Mouse (Mus musculus): ENCODE measurements around the gene Tmc6. TPM values are rescaled to one million over a fixed set of nuclear protein-coding genes. Genes with fewer than 3 reads are reported as not detected.
A peak's percentile ranks its signal among the peaks of the same experiment; 100 is the strongest.

Gene Tmc6
- total RNA-seq, 1 experiment from 2014 or later, result 40.7 TPM

DNA sequence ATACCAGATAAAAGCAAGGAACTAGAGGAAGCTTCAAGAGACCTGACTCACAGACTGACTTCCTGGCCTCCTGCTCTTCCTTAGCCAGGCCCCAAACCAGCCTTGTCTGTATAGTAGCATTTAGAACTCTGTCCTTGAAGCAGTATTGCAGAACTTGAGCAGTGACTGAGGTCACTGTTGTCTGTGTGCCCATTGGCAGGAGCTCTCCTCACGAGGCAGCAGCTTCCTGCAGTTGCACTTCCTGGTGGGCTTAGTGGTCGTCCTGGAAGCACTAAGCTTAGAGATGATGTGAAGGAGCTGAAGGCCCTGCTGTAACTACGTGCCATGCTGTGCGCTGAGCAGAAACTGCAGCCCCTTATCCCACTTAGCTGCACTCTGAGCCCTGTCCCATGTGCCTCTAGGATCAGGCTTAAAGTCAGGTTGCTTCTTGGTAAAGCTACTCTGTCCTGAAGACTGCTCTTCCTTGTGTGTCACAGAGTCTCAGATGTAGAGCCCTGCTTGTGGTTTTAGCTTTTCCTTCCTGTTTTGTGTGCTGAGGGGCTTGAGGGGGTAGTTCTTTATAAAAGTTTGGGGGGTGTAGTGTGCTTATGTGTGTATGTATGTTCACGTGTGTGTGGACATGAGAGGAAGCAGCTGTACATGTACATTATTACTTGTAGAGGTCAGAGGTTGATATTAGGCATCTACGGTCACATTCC is 57.2 kb downstream of the Tmc6 start:
- peak; percentile 61 for ATAC-seq (replicated peaks; ENCODE audit: low read depth, poor library complexity, severe bottlenecking)

DNA sequence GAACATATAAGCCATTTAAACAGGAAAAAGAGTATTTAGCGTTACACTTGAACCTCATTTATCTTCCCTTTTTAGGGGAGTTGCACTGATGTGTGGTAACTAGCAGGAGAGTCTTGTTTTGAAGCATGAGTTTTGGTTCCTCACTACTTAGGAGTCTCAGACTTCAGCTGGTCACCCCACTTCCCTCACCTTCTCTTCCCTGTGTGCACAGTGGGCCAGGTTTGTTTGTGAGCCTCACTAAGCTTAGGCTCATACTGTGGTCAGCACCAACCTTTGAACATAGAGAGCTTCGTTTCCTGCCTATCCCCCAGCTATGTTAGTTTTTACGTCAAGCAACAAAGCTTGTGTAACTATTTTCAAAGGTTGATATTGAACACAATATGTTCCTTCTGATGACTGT is 63.2 kb downstream of the Tmc6 start:
- ATAC-seq (replicated peaks; ENCODE audit: low read depth, poor library complexity, severe bottlenecking), result 0 out of 2 replicates have a peak, but pooled peaks have one; percentile 25

Other genes with a start within 250 kb of the Tmc6 start
- gene Tnrc6c, start 127.9 kb downstream of the Tmc6 start, total RNA-seq (2017), result 17.7 and 22.4 TPM in 2 replicates
- gene Tmc8, start 122 bp downstream of the Tmc6 start, total RNA-seq (2017), result 1.6 and 8.4 TPM in 2 replicates
- 0.69 TPM in 1 of 2 replicates, not detected in the other for gene 6030468B19Rik, start 15.5 kb upstream of the Tmc6 start, total RNA-seq (2017)
- gene Gm20708, start 27.5 kb upstream of the Tmc6 start, total RNA-seq (2017), result 2.5 and 3.1 TPM in 2 replicates
- 93.0 and 96.3 TPM in 2 replicates for gene Syngr2, start 27.5 kb upstream of the Tmc6 start, total RNA-seq (2017)
- 0.27 TPM in 1 of 2 replicates, not detected in the other for gene Afmid, start 43.7 kb upstream of the Tmc6 start, total RNA-seq (2017)
- gene Tk1, start 43.9 kb upstream of the Tmc6 start, total RNA-seq (2017), result 61.6 and 75.3 TPM in 2 replicates
- 192 and 193 TPM in 2 replicates for gene Birc5, start 67.1 kb upstream of the Tmc6 start, total RNA-seq (2017)
- not detected in 2 replicates for gene Tmem235, start 78.6 kb upstream of the Tmc6 start, total RNA-seq (2017)
- 5.4 and 6.0 TPM in 2 replicates for gene Tha1, start 91.3 kb upstream of the Tmc6 start, total RNA-seq (2017)
- gene Socs3, start 187.8 kb upstream of the Tmc6 start, total RNA-seq (2017), result 8.3 and 10.4 TPM in 2 replicates
- 6.8 and 11.7 TPM in 2 replicates for gene Pgs1, start 204.1 kb upstream of the Tmc6 start, total RNA-seq (2017)

Measured in common myeloid progenitor, adult 5-6 weeks (primary cell).